Mouse (Mus musculus): ENCODE data around the gene Gabarap.

Gene Gabarap

DNA sequence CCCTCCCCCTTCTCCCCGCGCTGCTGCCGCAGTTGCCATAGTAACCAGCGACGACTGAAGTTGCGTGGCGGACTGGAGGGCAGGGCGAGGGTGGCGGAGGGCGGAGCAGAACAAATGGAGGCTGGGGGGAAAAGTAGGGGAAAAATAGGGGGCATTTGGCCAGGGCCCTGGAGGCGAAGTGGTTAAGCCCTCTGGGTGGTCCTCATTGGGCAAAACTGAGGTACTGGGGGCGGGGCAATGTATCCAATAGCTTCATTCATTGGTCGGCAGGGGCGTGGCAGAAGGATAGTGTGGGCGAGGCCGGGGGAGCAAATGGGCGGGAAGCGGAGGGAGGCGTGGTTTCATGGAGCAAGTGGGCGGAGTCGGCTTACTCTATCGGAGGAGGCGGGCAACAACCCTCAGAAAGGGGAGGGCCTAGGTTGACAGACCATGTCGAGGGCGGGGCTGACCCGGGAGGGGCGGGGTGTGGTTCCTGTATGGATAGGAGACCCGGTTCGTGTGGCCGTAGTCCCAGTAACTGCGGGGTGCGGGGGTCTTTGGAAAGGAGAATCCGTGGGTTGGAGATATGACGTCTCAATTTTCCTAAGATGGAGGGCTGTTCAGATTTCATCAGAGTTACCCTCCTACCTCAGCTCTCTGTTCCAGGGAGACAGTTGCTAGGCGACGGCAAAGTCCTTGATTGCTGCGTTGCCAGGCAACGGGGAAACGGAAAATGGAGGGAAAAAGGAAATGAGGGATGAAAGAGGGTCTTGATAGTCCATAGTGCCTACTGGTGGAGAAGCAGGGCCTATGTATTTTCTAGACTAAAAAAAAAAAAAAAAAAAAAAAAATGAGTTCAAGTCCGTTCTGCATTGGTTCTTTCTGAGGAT, 30.6 kb downstream of the Gabarap start:
- DNase-seq (ENCODE audit: low spot score) = peak; percentile 97

DNA sequence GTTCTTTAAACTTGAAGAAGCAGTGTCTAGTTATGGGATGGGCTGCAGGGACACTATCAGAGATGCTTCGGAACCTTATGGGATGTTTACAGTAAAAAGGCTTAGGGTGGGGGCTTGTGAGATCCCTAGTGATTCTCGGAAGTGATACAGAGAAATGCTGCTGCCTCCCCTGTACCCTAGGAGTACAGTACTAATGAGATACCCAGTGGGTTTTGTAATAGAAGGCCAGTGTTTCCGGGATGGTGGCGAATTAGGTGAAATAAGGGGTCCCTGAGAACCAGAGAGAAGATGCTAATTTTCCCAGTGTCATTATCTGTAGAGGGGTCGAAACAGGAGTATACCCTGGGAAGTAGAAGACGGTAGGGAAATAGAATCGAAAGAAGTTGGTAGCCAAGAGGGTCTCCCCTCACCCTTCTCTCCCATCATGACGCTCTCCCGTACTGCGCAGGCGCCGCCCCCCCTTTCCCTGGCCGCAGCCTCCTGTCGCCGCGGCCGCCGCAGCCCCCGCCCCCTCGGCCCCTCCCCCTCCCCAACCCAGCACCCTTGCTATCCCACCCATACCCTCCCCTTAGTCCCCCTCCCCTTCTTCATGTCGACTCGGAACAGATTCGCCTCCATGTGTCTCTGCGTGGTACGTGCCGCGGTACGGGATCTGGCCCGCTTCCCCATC, 32.7 kb downstream of the Gabarap start:
- no peak for DNase-seq (ENCODE audit: low spot score)

DNA sequence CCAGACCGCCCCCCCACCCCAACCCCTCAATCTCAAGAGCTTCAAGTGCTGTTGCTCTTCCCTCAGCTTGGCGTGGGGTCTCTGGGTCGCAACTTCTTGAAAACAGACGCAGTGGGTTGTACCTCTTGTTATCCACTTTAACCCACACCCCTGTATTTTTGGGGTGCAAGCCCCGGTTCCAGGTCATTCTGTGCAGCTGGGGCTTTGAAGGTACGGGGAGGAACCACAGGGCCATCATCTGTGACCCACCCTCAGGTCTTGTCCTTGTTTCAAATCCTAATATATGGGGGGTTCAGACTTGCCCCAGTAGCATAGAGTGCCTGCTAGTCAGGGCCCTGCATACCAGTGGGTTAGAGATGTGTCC, 33.2 kb downstream of the Gabarap start:
- no peak for DNase-seq (ENCODE audit: low spot score)

DNA sequence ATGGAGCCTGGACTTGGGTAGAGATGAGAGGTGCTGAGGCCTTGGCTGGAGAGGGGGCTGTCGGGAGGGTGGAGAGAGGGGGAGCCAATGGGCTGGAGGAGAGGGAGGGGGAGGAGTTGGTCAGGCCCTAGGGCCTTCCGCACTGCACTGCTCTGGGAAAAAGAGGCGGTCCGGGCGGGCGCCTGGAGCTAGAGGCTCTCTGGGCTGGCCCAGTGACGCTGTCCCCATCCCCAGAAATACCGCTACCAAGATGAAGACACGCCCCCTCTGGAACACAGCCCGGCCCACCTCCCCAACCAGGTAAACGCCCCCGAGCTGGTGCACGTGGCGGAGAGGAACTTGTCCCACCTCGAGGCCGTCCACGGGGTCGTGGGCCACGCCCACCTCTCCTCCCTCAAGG, 35.7 kb downstream of the Gabarap start:
- DNase-seq (ENCODE audit: low spot score) = peak; percentile 87

DNA sequence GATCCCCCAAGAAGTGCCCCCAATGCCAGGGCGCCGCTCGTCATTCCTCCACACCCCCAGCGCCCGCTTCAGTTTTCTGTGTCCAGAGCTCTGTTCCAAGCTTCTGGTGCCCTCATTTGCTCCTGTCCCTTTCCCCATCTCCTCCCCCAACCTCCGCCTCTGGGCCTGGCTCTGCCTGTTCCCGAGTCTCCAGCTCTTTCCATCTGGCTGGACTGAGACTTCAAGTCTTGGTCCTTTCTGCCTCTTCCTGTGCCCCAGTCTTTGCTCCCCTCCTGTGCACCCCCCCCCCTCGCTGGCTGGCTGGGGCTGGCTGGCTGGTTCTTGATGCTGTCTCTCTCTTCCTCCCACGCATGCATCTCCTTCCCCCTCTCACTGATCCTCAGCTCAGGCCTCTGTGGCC, 36.5 kb downstream of the Gabarap start:
- peak; percentile 46 for DNase-seq (ENCODE audit: low spot score)

DNA sequence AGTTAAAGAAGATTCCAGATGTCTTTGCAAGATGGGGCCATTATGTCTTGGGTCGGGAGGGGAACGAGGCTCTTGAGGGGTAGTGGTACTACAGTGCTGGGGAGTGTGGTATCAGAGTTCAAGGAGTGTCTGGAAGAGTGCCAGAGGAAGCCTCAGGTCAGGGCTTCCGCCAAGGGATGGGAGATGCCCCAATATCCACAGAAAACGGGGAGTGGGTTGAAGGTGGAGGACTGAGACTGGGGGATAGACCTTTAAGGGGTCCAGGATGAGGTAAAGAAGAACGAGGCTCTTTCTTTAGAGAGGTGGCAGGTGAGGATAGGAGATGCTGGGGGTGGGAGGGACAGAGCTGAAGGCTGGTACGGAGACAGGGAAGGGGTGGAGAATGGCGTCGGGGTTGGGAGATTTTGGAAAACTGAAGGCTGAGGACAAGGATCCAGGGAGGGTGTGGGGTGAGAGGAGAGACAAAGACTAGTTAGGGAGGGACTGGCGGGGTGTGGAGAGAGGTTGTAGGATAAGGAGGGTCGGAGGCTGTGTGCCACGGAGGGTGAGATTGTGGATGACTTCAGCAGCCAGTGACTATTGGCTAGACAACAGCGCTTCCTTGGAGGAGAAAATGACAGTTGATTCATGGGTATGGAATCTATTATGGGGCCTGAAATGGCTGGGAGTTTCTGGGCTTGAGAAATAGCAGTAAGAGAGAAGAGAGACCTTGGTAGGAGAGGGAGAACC, 37.6 kb downstream of the Gabarap start:
- DNase-seq (ENCODE audit: low spot score) = no peak

DNA sequence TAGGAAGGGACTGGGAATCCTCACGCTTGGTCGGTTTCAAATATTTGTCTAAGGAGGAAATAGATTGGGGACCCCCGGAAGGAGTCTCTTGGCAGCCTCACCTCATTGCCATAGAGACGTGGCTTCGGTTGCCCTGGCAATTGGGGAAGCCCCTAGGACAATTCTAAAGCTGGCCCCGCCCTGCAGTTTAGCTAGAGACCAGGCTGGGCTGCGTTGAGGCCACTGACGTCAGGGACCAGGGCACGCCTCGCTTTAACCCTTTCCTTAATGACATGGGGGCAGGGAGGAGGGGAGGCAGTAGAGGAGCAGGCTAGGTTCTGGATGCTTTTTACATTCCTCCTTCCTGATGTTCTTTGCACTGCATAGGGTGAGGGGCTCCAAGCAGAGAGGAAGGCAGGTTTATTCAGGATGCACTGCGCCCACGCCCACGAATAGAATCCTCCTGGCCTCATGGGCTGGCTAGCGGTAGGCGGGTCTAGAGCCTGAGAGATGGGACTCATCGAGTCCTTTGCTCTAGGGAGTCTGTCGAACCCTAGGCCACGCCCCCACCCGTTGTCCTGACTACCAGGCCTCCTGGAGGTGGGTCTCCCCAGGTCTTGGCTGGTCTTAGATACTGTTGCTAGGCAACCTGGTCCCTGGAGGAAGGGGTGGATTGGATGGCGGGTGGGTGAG, 38.3 kb downstream of the Gabarap start:
- DNase-seq (ENCODE audit: low spot score) = peak; percentile 99

DNA sequence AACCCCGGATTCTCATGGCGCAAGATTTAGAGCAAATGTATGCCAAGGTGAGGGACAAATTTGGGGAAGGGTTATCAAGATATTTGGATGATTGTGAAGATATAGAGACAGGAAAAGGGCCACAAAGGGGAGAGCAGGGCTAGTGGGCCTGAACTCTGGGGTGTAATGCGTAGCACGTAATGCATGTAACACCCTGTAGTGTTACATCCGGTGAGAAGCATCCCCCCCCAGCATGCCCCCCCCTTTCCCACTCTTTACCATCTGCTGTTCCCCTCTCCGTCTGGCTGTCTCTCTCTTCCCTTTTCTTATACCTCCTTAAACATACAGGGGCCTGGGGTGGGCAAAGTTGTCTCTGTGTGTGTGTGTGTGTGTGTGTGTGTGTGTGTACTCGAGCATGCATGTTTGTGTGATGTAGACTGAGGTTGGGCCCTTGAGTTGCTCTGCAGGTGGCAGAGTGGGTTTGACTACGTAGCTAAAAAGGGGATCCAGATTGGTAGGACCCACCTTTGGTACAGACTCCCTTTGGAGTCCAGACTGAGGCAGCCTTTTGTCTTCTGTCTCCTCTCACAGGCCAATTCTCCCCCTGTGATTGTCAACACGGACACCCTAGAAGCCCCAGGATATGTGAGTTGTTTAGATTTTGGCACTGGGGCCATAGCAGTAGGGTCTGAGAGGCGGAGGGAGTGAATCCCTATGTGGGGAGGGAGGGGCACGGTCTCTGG, 39.0 kb downstream of the Gabarap start:
- DNase-seq (ENCODE audit: low spot score) = no peak

DNA sequence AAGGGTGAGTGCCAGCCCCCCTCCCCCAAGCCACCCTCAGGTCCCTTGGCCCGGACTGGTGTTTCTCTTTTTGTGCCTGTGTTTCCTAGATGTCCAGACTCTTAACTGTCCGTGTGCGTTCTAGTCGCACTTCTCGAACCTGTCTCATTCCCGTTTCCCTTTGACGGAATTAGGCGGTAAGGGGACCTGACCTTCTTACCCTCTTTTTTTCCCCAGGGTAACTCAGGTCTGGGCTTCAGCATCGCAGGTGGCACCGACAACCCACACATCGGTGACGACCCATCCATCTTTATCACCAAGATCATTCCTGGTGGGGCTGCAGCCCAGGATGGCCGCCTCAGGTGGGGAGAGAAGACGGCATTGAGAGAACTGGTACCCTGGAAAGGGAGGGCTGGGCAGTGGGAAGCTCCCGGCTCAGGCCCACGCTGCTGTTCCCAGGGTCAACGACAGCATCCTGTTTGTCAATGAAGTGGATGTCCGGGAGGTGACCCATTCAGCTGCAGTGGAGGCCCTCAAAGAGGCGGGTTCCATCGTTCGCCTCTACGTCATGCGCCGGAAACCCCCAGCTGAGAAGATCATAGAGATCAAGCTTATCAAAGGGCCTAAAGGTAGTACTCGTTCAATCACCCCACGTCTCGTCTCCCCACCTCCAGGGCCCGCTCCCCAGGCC, 39.8 kb downstream of the Gabarap start:
- no peak for DNase-seq (ENCODE audit: low spot score)

DNA sequence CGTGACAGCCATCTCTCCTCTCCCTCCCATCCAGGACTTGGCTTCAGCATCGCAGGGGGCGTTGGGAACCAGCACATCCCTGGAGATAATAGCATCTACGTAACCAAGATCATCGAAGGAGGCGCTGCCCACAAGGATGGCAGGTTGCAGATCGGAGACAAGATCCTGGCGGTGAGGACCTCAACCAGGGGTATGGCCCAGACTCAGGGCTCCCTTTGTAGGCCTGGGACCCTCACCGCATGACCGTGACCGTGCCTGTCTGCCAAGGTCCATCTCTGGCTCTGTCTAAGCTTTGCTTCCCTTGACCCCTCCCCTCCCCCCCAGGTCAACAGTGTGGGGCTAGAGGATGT, 40.4 kb downstream of the Gabarap start:
- no peak for DNase-seq (ENCODE audit: low spot score)

DNA sequence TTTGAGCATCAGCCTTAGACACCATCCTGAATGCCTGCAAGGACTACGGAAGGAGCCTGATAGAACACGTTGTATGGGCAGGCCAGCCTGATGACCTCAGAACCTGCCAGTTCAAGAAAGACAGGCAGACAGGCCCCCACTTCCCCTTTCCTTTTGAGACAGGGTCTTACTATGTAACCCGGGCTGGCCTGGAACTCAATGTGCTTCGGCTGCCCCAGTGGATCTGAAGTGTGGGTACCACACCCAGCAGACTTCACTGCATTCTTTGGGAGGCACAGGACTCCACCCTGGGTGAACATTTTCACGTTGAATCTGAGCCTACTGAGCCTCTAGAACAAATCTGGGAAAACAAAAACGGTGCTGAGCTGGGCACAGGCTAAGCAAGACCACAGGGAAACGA, 47.2 kb downstream of the Gabarap start:
- DNase-seq (ENCODE audit: low spot score) = no peak

DNA sequence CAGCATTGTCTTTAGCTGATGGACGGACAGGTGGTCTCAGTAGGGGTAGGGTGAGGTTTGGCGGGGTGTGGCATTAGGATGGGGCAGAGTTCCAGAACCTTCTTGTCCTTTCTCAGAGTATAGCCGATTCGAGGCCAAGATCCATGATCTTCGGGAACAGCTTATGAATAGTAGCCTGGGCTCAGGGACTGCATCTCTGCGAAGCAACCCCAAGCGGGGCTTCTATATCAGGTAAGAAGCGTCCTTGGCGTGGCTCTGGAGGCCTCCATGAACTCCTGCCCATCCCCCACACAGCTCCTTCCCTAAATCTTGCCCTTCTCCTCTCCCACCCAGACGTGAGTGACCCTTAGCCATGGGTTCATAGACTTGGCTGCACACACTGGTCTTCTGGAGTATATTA, 48.7 kb downstream of the Gabarap start:
- DNase-seq (ENCODE audit: low spot score) = no peak

DNA sequence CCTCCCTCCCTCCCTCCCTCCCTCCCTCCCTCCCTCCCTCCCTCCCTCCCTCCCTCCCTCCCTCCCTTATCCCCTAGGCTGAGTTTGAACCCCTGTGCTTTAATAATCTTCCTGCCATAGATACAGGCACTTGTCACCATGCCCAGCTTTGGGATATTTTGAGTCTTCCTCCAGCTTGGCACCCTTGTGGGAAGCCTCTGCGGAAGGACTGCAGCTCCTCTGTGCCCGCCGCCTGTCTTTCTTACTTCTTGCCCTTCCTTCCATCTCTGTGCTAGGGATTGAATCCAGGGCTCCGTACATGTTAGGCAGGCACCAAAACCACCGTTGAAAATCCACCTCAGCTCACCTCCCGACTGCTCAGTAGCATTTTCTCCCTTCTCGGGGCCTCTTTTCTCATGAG, 49.2 kb downstream of the Gabarap start:
- no peak for DNase-seq (ENCODE audit: low spot score)

DNA sequence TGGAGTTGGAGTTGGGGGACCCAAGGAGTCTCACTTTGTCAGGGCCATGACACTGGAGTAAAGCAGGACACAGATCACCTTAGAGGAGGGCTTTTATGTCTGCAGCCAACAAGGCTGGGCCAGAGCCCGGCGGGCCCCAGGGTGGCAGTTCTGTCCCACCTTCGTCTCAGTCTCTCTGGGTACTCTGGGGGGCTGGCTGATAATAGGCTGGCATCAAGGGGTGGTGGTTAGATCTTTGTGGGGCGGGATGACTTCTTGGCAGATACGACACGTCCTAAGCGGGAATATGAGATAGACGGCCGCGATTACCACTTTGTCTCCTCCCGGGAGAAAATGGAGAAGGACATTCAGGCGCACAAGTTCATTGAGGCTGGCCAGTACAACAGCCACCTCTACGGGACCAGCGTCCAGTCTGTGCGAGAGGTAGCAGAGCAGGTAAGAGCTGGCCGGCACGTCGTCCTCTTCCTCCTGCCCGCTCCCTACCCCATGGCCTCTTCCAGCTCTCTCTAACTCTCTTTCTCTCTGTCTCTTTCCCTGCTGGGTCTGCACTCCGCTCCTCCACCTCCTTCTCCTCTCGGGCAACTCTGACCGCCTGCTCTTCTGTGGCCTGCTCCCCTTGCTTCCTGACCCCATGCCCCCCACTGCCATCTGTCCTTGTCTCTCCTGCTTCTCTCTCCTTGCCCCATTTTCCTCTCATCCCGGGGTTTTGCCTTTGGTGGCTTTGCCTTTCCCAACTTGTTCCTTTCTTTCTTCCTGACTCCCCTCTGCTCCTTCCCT, 51.6 kb downstream of the Gabarap start:
- no peak for DNase-seq (ENCODE audit: low spot score)

DNA sequence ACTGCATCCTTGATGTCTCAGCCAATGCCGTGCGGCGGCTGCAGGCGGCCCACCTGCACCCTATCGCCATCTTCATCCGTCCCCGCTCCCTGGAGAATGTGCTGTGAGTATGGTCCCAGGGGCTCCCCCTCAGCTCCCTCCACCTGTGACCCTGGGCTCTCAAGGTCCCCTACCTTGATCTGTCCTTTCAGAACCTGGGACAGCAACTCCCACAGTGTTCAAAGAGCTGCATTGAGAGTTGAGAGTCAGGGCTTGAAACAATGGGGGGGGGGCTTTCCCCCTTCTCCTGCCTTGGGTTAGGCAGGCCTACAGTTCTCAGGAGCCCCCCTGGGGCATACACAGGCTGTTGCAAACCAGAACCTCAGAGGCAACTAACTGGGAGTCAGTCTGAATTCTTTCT, 52.7 kb downstream of the Gabarap start:
- no peak for DNase-seq (ENCODE audit: low spot score)

Data from MN1 (cell line).